Comparison of ENCODE assay signal across 8 mouse cellular contexts in the genomic region with DNA sequence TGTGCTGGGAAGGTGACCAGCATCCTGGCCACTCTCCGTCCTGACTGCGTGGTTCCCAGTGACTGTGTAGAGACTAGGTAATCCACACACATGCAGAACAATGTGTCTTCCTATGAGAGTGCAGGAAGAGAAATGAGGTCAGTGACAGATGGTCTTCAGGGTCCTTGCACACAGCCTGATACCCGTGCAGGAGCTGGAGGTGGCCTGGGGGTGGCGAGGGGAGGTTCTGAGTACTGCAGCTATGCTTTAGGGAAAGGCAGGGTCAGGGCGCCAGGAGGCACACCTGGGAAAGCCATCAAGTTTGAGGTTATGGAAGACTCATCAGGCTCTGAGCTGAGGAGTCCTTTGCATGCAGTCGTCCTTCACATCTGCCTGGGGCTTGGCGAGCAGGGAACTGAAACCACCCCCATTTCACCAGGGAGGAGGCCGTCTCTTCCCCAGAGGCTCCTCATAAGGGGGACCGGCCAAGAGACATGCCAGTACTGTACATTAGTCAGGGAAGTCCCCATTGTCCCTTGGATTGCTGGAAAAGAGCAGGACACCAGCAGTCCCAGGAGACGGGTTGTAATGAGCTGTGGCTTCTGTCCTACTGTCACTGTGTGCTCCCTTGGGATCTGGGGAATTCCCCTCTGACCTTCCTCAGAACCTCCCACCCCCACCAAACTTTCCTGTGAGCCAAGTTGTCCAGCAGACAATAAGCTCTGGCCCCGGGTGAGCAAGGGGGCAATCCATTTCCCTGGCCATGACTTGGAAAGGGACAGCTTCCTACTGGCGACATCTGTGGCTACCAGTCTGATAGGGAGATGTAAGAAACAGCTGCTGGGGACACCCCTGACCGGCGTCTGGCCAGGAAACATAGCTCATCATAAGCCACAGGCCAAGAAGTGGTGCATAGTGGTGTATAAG. TPM values are rescaled to one million over a fixed set of nuclear protein-coding genes. Genes with fewer than 3 reads are reported as not detected.
DNase-seq lines count a peak whose midpoint lies in the region; ATAC-seq and TF ChIP-seq lines count a peak whose summit lies in the region.

No protein-coding gene starts in this region.

- peak; percentile 44 for DNase-seq in liver, postnatal 0 days
- no peak for DNase-seq in embryonic facial prominence, embryonic 10.5 days (ENCODE audit: low spot score)
- DNase-seq in ovary, postnatal 36 days (ENCODE audit: low spot score), result no peak
- DNase-seq in left cerebral cortex, adult 11 months (ENCODE audit: low spot score), result no peak
- DNase-seq in right cerebral cortex, postnatal 4 days, result no peak

- H3K4me3 ChIP-seq in liver, postnatal 0 days (ENCODE audit: low read depth, low read length), result no peak overlapping the region
- no peak overlapping the region for H3K4me3 ChIP-seq in liver, embryonic 12.5 days
- 0 out of 2 replicates have a peak overlapping the region, but pooled peaks have one; percentile 12 for H3K4me3 ChIP-seq in embryonic facial prominence, embryonic 10.5 days
- no peak overlapping the region for H3K4me3 ChIP-seq in hindbrain, embryonic 13.5 days

- no peak for TF ChIP-seq EP300 in liver, postnatal 0 days (IDR thresholded peaks at IDR 0.05; ENCODE audit: low read depth)

- H3K9me3 ChIP-seq in liver, postnatal 0 days (ENCODE audit: low read length), result no peaks in the 10 kb centered on the region
- no peaks in the 10 kb centered on the region for H3K9me3 ChIP-seq in liver, embryonic 12.5 days (replicated peaks)
- no peaks in the 10 kb centered on the region for H3K9me3 ChIP-seq in embryonic facial prominence, embryonic 10.5 days
- no peaks in the 10 kb centered on the region for H3K9me3 ChIP-seq in hindbrain, embryonic 13.5 days

- H3K27me3 ChIP-seq in liver, postnatal 0 days (ENCODE audit: insufficient read depth, low read length), result no peaks in the 10 kb centered on the region
- H3K27me3 ChIP-seq in liver, embryonic 12.5 days (replicated peaks), result no peaks in the 10 kb centered on the region
- no peaks in the 10 kb centered on the region for H3K27me3 ChIP-seq in embryonic facial prominence, embryonic 10.5 days (replicated peaks; ENCODE audit: low read depth, poor library complexity, severe bottlenecking)
- H3K27me3 ChIP-seq in hindbrain, embryonic 13.5 days, result no peaks in the 10 kb centered on the region

- H3K4me1 ChIP-seq in liver, postnatal 0 days (ENCODE audit: insufficient read depth), result peaks cover 64% of the 10 kb centered on the region
- peaks cover 92% of the 10 kb centered on the region for H3K4me1 ChIP-seq in liver, embryonic 12.5 days
- H3K4me1 ChIP-seq in embryonic facial prominence, embryonic 10.5 days, result peaks cover 88% of the 10 kb centered on the region
- H3K4me1 ChIP-seq in hindbrain, embryonic 13.5 days (replicated peaks), result peaks cover 58% of the 10 kb centered on the region

- WGBS in liver, postnatal 0 days (ENCODE audit: insufficient replicate concordance), result 48% methylated on average over 14 of the region's 14 CpGs
- 59% methylated on average over 14 of the region's 14 CpGs for WGBS in liver, embryonic 12.5 days (ENCODE audit: insufficient replicate concordance)
- 61% methylated on average over 14 of the region's 14 CpGs for WGBS in embryonic facial prominence, embryonic 10.5 days
- 47% methylated on average over 14 of the region's 14 CpGs for WGBS in hindbrain, embryonic 13.5 days

- 0 out of 2 replicates have a peak overlapping the region, but pooled peaks have one; percentile 40 for H3K27ac ChIP-seq in liver, postnatal 0 days (ENCODE audit: low read depth)
- no peak overlapping the region for H3K27ac ChIP-seq in liver, embryonic 12.5 days
- H3K27ac ChIP-seq in embryonic facial prominence, embryonic 10.5 days (replicated peaks), result peak overlapping the region; percentile 54
- no peak overlapping the region for H3K27ac ChIP-seq in hindbrain, embryonic 13.5 days

- ATAC-seq in liver, postnatal 0 days, result no peak
- ATAC-seq in liver, embryonic 12.5 days, result no peak
- no peak for ATAC-seq in hindbrain, embryonic 13.5 days (ENCODE audit: low FRiP score)
- ATAC-seq in megakaryocyte, adult 5-6 weeks (ENCODE audit: poor library complexity, severe bottlenecking), result peak; percentile 31; the same call in 1 of the 2 replicates

- H3K4me2 ChIP-seq in liver, postnatal 0 days (ENCODE audit: low read depth, low read length), result no peak overlapping the region
- no peak overlapping the region for H3K4me2 ChIP-seq in liver, embryonic 12.5 days
- no peak overlapping the region for H3K4me2 ChIP-seq in hindbrain, embryonic 13.5 days

- 0 out of 2 replicates have a peak, but pooled peaks cover 4% of the 10 kb centered on the region for H3K36me3 ChIP-seq in liver, postnatal 0 days (replicated peaks; ENCODE audit: insufficient read depth, low read length)
- H3K36me3 ChIP-seq in liver, embryonic 12.5 days, result peaks cover 17% of the 10 kb centered on the region
- H3K36me3 ChIP-seq in embryonic facial prominence, embryonic 10.5 days (replicated peaks), result peaks cover 20% of the 10 kb centered on the region
- no peaks in the 10 kb centered on the region for H3K36me3 ChIP-seq in hindbrain, embryonic 13.5 days

- TF ChIP-seq CTCF in liver, postnatal 0 days (IDR thresholded peaks at IDR 0.05; ENCODE audit: low read depth), result no peak

- H3K9ac ChIP-seq in liver, postnatal 0 days (replicated peaks), result peak overlapping the region; percentile 26; the same call in 1 of the 2 replicates
- H3K9ac ChIP-seq in liver, embryonic 12.5 days, result no peak overlapping the region
- H3K9ac ChIP-seq in hindbrain, embryonic 13.5 days, result peak overlapping the region; percentile 39; the same call in 1 of the 2 replicates

RNA-seq across cellular contexts. Expression of gene Samd4b, which starts 4.5 kb away (rescaled TPM):
- polyA plus RNA-seq in liver, postnatal 0 days (2015; fragmentation: Nextera tagmentation; extraction: Ambion mirVana), result 3.5 and 4.3 TPM in 2 replicates
- polyA plus RNA-seq in liver, embryonic 12.5 days (2016; fragmentation: Nextera tagmentation; extraction: Ambion mirVana), result 10.0 and 12.5 TPM in 2 replicates
- polyA plus RNA-seq in embryonic facial prominence, embryonic 10.5 days (2016; fragmentation: Nextera tagmentation; extraction: Ambion mirVana), result 36.0 and 38.9 TPM in 2 replicates
- 20.7 and 21.6 TPM in 2 replicates for polyA plus RNA-seq in hindbrain, embryonic 13.5 days (2015; fragmentation: Nextera tagmentation; extraction: Ambion mirVana)
- total RNA-seq in megakaryocyte, adult 5-6 weeks (2015), result 30.2 and 35.4 TPM in 2 replicates
- 6.1 and 7.1 TPM in 2 replicates for total RNA-seq in megakaryocyte, adult 5-6 weeks (2017)

RNA-seq across cellular contexts. Expression of gene Pak4, which starts 4.5 kb away (rescaled TPM):
- polyA plus RNA-seq in liver, postnatal 0 days (2015; fragmentation: Nextera tagmentation; extraction: Ambion mirVana), result 5.3 and 6.2 TPM in 2 replicates
- 24.3 and 24.6 TPM in 2 replicates for polyA plus RNA-seq in liver, embryonic 12.5 days (2016; fragmentation: Nextera tagmentation; extraction: Ambion mirVana)
- 70.1 and 75.8 TPM in 2 replicates for polyA plus RNA-seq in embryonic facial prominence, embryonic 10.5 days (2016; fragmentation: Nextera tagmentation; extraction: Ambion mirVana)
- polyA plus RNA-seq in hindbrain, embryonic 13.5 days (2015; fragmentation: Nextera tagmentation; extraction: Ambion mirVana), result 21.5 and 22.1 TPM in 2 replicates
- total RNA-seq in megakaryocyte, adult 5-6 weeks (2015), result 10.0 and 12.8 TPM in 2 replicates
- 9.9 and 11.7 TPM in 2 replicates for total RNA-seq in megakaryocyte, adult 5-6 weeks (2017)

RNA-seq across cellular contexts. Expression of gene Acp7, which starts 37.7 kb away (rescaled TPM):
- polyA plus RNA-seq in liver, postnatal 0 days (2015; fragmentation: Nextera tagmentation; extraction: Ambion mirVana), result not detected in 2 replicates
- polyA plus RNA-seq in liver, embryonic 12.5 days (2016; fragmentation: Nextera tagmentation; extraction: Ambion mirVana), result not detected in 2 replicates
- polyA plus RNA-seq in embryonic facial prominence, embryonic 10.5 days (2016; fragmentation: Nextera tagmentation; extraction: Ambion mirVana), result not detected in 2 replicates
- not detected in 2 replicates for polyA plus RNA-seq in hindbrain, embryonic 13.5 days (2015; fragmentation: Nextera tagmentation; extraction: Ambion mirVana)
- not detected in 2 replicates for total RNA-seq in megakaryocyte, adult 5-6 weeks (2015)
- total RNA-seq in megakaryocyte, adult 5-6 weeks (2017), result not detected in 2 replicates

RNA-seq across cellular contexts. Expression of gene Nccrp1, which starts 46.4 kb away (rescaled TPM):
- not detected in 2 replicates for polyA plus RNA-seq in liver, postnatal 0 days (2015; fragmentation: Nextera tagmentation; extraction: Ambion mirVana)
- not detected in 2 replicates for polyA plus RNA-seq in liver, embryonic 12.5 days (2016; fragmentation: Nextera tagmentation; extraction: Ambion mirVana)
- 0.10 TPM in 1 of 2 replicates, not detected in the other for polyA plus RNA-seq in embryonic facial prominence, embryonic 10.5 days (2016; fragmentation: Nextera tagmentation; extraction: Ambion mirVana)
- polyA plus RNA-seq in hindbrain, embryonic 13.5 days (2015; fragmentation: Nextera tagmentation; extraction: Ambion mirVana), result 0.13 TPM in 1 of 2 replicates, not detected in the other
- 1.4 and 2.2 TPM in 2 replicates for total RNA-seq in megakaryocyte, adult 5-6 weeks (2015)
- 0.26 TPM in 1 of 2 replicates, not detected in the other for total RNA-seq in megakaryocyte, adult 5-6 weeks (2017)

RNA-seq across cellular contexts. Expression of gene Sycn, which starts 52.8 kb away (rescaled TPM):
- 1.3 and 7.7 TPM in 2 replicates for polyA plus RNA-seq in liver, postnatal 0 days (2015; fragmentation: Nextera tagmentation; extraction: Ambion mirVana)
- polyA plus RNA-seq in liver, embryonic 12.5 days (2016; fragmentation: Nextera tagmentation; extraction: Ambion mirVana), result not detected in 2 replicates
- polyA plus RNA-seq in embryonic facial prominence, embryonic 10.5 days (2016; fragmentation: Nextera tagmentation; extraction: Ambion mirVana), result not detected in 2 replicates
- polyA plus RNA-seq in hindbrain, embryonic 13.5 days (2015; fragmentation: Nextera tagmentation; extraction: Ambion mirVana), result not detected in 2 replicates
- total RNA-seq in megakaryocyte, adult 5-6 weeks (2015), result not detected in 2 replicates
- not detected in 2 replicates for total RNA-seq in megakaryocyte, adult 5-6 weeks (2017)

Comparison
In these comparisons a context has a peak if more than half of its experiments do, and no peak if none do; other contexts are left out.
1. H3K27ac ChIP-seq: peak in liver, postnatal 0 days (single experiment) and embryonic facial prominence, embryonic 10.5 days (single experiment); none in liver, embryonic 12.5 days (single experiment) and hindbrain, embryonic 13.5 days (single experiment).